Mouse (Mus musculus) liver, adult 2 months (tissue): ENCODE results near the gene Hc. TPM values are rescaled to one million over a fixed set of nuclear protein-coding genes. Genes with fewer than 3 reads are reported as not detected.

Source experiments
- DNase-seq: peaks from one replicate; pipeline ENCODE4 v3.0.0-alpha.2; 2011; ENCODE audit warnings: low read depth, low spot score; ENCODE audit errors: extremely low read depth
- H3K27ac ChIP-seq: fragments of 200-500 bp; replicated peaks from 2 replicates; pipeline ENCODE4 v1.5.1; 2012; ENCODE audit warnings: low read depth, mild to moderate bottlenecking, control low read depth, inconsistent platforms, low read length; ENCODE audit not compliant: insufficient read depth
- H3K27me3 ChIP-seq: fragments of 200-500 bp; 2 replicates; pipeline ENCODE4 v1.6.1; 2012; ENCODE audit warnings: mild to moderate bottlenecking, moderate library complexity, low read length, inconsistent platforms; ENCODE audit not compliant: control insufficient read depth, insufficient read depth
- H3K36me3 ChIP-seq: fragments of 200-500 bp; 2 replicates; pipeline ENCODE4 v1.6.1; 2012; ENCODE audit warnings: low read length, inconsistent platforms; ENCODE audit not compliant: control insufficient read depth, insufficient read depth
- H3K4me1 ChIP-seq: fragments of 200-500 bp; 2 replicates; pipeline ENCODE4 v1.6.1; 2011; ENCODE audit warnings: low read length; ENCODE audit not compliant: control insufficient read depth, insufficient read depth
- H3K4me3 ChIP-seq: fragments of 200-500 bp; 2 replicates; pipeline ENCODE4 v1.5.1; 2011; ENCODE audit warnings: low read depth, mild to moderate bottlenecking, control low read depth, low read length, moderate library complexity; ENCODE audit not compliant: insufficient read depth
- H3K79me2 ChIP-seq: fragments of 200-500 bp; 2 replicates; pipeline ENCODE4 v1.6.1; 2012; ENCODE audit warnings: inconsistent platforms, mild to moderate bottlenecking, low read length, moderate library complexity; ENCODE audit not compliant: control insufficient read depth, insufficient read depth
- H3K9ac ChIP-seq: fragments of 200-500 bp; 2 replicates; pipeline ENCODE4 v1.6.1; 2012; ENCODE audit warnings: low read depth, mild to moderate bottlenecking, control low read depth, inconsistent platforms, low read length
- CTCF ChIP-seq: fragments of 200-500 bp; IDR thresholded peaks from 2 replicates; pipeline ENCODE4 v1.5.1; 2011; ENCODE audit warnings: low read depth, low read length, control low read depth
- POLR2A ChIP-seq: fragments of 200-500 bp; IDR thresholded peaks from 2 replicates; pipeline ENCODE4 v1.6.1; 2011; ENCODE audit warnings: low read length, control low read depth; ENCODE audit not compliant: insufficient read depth; ENCODE audit errors: extremely low read depth
- WGBS: fragments of 180-500 bp; shearing (Covaris S2); methylation state at CpG from one replicate; pipeline ENCODE4 v1.1.7; 2018; 5-methylcytosine and 5-hydroxymethylcytosine counted together
- polyA plus RNA-seq: library from polyadenylated mRNA; depleted of rRNA; stranded (reverse); fragments of >200 nt; gene quantifications from 2 replicates; pipeline ENCODE4 v1.2.3, GENCODE M21; 2012; rRNA removed
- total RNA-seq: library from RNA; depleted of rRNA; stranded (reverse); fragments of >200 nt; gene quantifications from 2 replicates; pipeline ENCODE4 v1.2.3, GENCODE M21; 2014; rRNA removed

Hc gene
- total RNA-seq = 567 and 594 TPM in 2 replicates
- 121 and 139 TPM in 2 replicates for polyA plus RNA-seq

GRCm38 (mm10) chr2:35061338-35061737, at the start of gene Hc:
Hc (minus strand) TSS chr2:35061438.
- Histone ChIP-seq H3K9ac (peak within 1 kb of the TSS; percentile 94), H3K4me3 (peak within 1 kb of the TSS; percentile 94), H3K27ac (peak within 1 kb of the TSS; percentile 99), H3K36me3 (peaks cover 4% of the 10 kb centered on the region), H3K79me2 (peaks cover 19% of the 10 kb centered on the region; the same call in 1 of the 2 replicates), H3K4me1 (peaks cover 23% of the 10 kb centered on the region), H3K27me3 (no peaks in the 10 kb centered on the region)
- no peak for TF ChIP-seq CTCF
- TF ChIP-seq POLR2A = no peak
- DNase-seq = peak; percentile 77
- WGBS = 22% methylated on average over 5 of the region's 5 CpGs

GRCm38 (mm10) chr2:35110521-35110920, 49.3 kb upstream of the Hc start:
- no peak overlapping the region for H3K27ac ChIP-seq

GRCm38 (mm10) chr2:35109924-35110304, 48.7 kb upstream of the Hc start:
- Histone ChIP-seq H3K4me3 (peak overlapping the region; percentile 93), H3K4me1 (peaks cover 12% of the 10 kb centered on the region), H3K79me2 (peaks cover 5% of the 10 kb centered on the region; the same call in 1 of the 2 replicates), H3K27ac (peak overlapping the region; percentile 41; the same call in 1 of the 2 replicates), H3K36me3 (peaks cover 8% of the 10 kb centered on the region; the same call in 1 of the 2 replicates), H3K9ac (peak overlapping the region; percentile 95), H3K27me3 (no peaks in the 10 kb centered on the region)
- no peak for TF ChIP-seq POLR2A
- 3% methylated on average over 13 of the region's 13 CpGs for WGBS
- DNase-seq = no peak

More at GRCm38 (mm10) chr2:35110521-35110920, 49.3 kb upstream of the Hc start:
- Histone ChIP-seq H3K27me3 (no peaks in the 10 kb centered on the region), H3K9ac (no peak overlapping the region), H3K4me3 (no peak overlapping the region), H3K4me1 (peaks cover 12% of the 10 kb centered on the region), H3K36me3 (peaks cover 8% of the 10 kb centered on the region; the same call in 1 of the 2 replicates), H3K79me2 (peaks cover 5% of the 10 kb centered on the region; the same call in 1 of the 2 replicates)
- WGBS = 55% methylated on average over 2 of the region's 2 CpGs
- DNase-seq = no peak
- TF ChIP-seq CTCF (no peak), POLR2A (no peak)

- Histone ChIP-seq H3K27me3 (no peaks in the 10 kb centered on the region), H3K4me3 (peak within 1 kb of the TSS; percentile 93), H3K27ac (peak within 1 kb of the TSS; percentile 88), H3K9ac (peak within 1 kb of the TSS; percentile 95), H3K36me3 (peaks cover 5% of the 10 kb centered on the region; the same call in 1 of the 2 replicates), H3K79me2 (peaks cover 5% of the 10 kb centered on the region; the same call in 1 of the 2 replicates), H3K4me1 (peaks cover 15% of the 10 kb centered on the region)
- WGBS = 1% methylated on average over 59 of the region's 62 CpGs
- TF ChIP-seq CTCF (no peak), POLR2A (peak; percentile 61; the same call in 1 of the 2 replicates)
- peak; percentile 71 for DNase-seq
These were observed 48.1 kb upstream of the Hc start, which contains the start of gene Cntrl for GRCm38 (mm10) chr2:35109141-35109923. Cntrl (plus strand) TSS chr2:35109492.

GRCm38 (mm10) chr2:35108712-35109111, 47.5 kb upstream of the Hc start:
- Histone ChIP-seq H3K27ac (peak overlapping the region; percentile 81), H3K36me3 (peaks cover 5% of the 10 kb centered on the region; the same call in 1 of the 2 replicates), H3K9ac (peak overlapping the region; percentile 66), H3K79me2 (peaks cover 5% of the 10 kb centered on the region; the same call in 1 of the 2 replicates), H3K27me3 (no peaks in the 10 kb centered on the region), H3K4me3 (peak overlapping the region; percentile 93), H3K4me1 (peaks cover 21% of the 10 kb centered on the region)
- peak; percentile 83 for DNase-seq
- peak; percentile 70 for TF ChIP-seq CTCF
- no peak for TF ChIP-seq POLR2A
- WGBS = 9% methylated on average over 3 of the region's 3 CpGs
